Mouse (Mus musculus): ENCODE data around the gene Defa37. TPM values are rescaled to one million over a fixed set of nuclear protein-coding genes. Genes with fewer than 3 reads are reported as not detected.
"Not testable (repeated sequence)": the region's sequence is repeated elsewhere in the genome, so short reads cannot be mapped to it uniquely, and the experiment has no call there.

Gene Defa37
- not detected for total RNA-seq (2021)
- long read RNA-seq, result 0 reads

- not testable (repeated sequence) for DNase-seq (ENCODE audit: low spot score in 2 of 2)
Measured at GRCm38 (mm10) chr8:21565086-21565485, at the start of gene Defa37. Gene Defa37 (plus strand): TSS chr8:21565386.

- not testable (repeated sequence) for DNase-seq (ENCODE audit: low spot score in 2 of 2)
Measured at GRCm38 (mm10) chr8:21528732-21529131, 36.5 kb upstream of the Defa37 start, which contains the start of gene Defa32. Gene Defa32 (plus strand): TSS chr8:21529032.

GRCm38 (mm10) chr8:21582706-21583105 lies 17.5 kb downstream of the Defa37 start, which contains the start of gene Defa28:
Gene Defa28 (plus strand): TSS chr8:21583006.
- DNase-seq (ENCODE audit: low spot score in 2 of 2), result not testable (repeated sequence)

GRCm38 (mm10) chr8:21594408-21594807 lies 29.2 kb downstream of the Defa37 start, which contains the start of gene Gm7861:
Gene Gm7861 (minus strand): TSS chr8:21594508.
- DNase-seq (ENCODE audit: low spot score in 2 of 2), result not testable (repeated sequence)

Other genes starting within 250 kb of the Defa37 start
- not detected for gene Defa27, start 249.8 kb upstream of the Defa37 start, total RNA-seq (2021)
- not detected for gene Defa29, start 238.4 kb upstream of the Defa37 start, total RNA-seq (2021)
- gene Defa2, start 186.9 kb upstream of the Defa37 start, total RNA-seq (2021), result not detected
- gene Defa33, start 173.6 kb upstream of the Defa37 start, total RNA-seq (2021), result not detected
- gene Defa36, start 138.0 kb upstream of the Defa37 start, total RNA-seq (2021), result not detected
- not detected for gene Gm7849, start 108.8 kb upstream of the Defa37 start, total RNA-seq (2021)
- gene Defa20, start 56.1 kb upstream of the Defa37 start, total RNA-seq (2021), result not detected
- not detected for gene Defa32, start 36.4 kb upstream of the Defa37 start, total RNA-seq (2021)
- not detected for gene Defa28, start 17.6 kb downstream of the Defa37 start, total RNA-seq (2021)
- not detected for gene Gm7861, start 29.1 kb downstream of the Defa37 start, total RNA-seq (2021)
- gene Defa26, start 52.8 kb downstream of the Defa37 start, total RNA-seq (2021), result not detected
- not detected for gene Defa17, start 90.4 kb downstream of the Defa37 start, total RNA-seq (2021)
- gene Defa34, start 100.4 kb downstream of the Defa37 start, total RNA-seq (2021), result not detected
- gene AY761184, start 138.3 kb downstream of the Defa37 start, total RNA-seq (2021), result not detected
- not detected for gene Defa24, start 169.1 kb downstream of the Defa37 start, total RNA-seq (2021)